Mouse (Mus musculus) embryo, embryonic 11.5 days (tissue): ENCODE results near the gene Tmem246.

Experiments used
- DNase-seq: peaks from one replicate; pipeline ENCODE4 v3.0.0-alpha.2; 2012; ENCODE audit warnings: low read depth, low spot score

The Tmem246 gene

GRCm38 (mm10) chr4:49581256-49581655 lies 16.4 kb downstream of the Tmem246 start:
- DNase-seq = no peak

GRCm38 (mm10) chr4:49572194-49572593 lies 25.5 kb downstream of the Tmem246 start:
- DNase-seq = no peak

DNA sequence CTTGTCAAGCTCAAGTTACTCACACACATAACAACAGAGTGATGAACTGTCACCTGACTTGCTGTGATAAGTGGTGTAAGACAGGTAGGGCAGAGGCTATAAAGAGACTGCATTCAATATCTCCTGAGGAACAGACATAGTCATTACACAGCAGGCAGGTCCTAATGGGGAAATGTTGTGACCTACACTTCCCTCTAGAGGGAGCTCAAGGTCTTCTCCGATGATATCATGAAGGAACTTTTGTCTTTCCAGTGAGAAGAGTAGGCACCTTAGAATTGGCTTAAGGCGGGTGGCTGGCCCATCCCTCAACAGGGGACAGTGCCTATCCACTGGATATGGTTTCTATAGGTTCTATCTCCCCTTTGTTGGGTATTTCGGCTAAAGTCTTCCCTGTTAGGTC lies 30.1 kb downstream of the Tmem246 start:
- peak; percentile 61 for DNase-seq

- no peak for DNase-seq
These were observed 37.5 kb downstream of the Tmem246 start for GRCm38 (mm10) chr4:49559915-49560772.

GRCm38 (mm10) chr4:49558181-49558580 lies 39.5 kb downstream of the Tmem246 start:
- no peak for DNase-seq

DNA sequence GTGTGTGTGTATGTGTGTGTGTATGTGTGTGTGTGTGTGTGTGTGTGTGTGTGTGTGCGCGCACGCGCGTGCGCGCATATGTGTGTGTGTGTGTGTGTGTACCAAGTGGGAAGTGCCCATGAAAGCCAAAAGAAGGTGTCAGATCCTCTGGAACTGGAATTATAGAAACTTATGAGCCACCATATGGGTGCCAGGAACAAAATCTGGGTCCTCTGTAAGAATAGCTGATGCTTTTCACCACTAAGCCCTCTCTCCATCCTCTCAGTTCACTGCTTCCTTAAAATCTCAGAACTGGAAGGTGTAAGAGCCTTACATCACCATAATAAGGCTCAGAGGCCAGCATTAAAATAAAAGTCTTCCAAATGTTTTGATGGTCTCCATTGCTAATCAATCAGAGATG lies 40.3 kb downstream of the Tmem246 start:
- no peak for DNase-seq

- no peak for DNase-seq
These were observed 44.3 kb downstream of the Tmem246 start for GRCm38 (mm10) chr4:49553380-49553779.

DNA sequence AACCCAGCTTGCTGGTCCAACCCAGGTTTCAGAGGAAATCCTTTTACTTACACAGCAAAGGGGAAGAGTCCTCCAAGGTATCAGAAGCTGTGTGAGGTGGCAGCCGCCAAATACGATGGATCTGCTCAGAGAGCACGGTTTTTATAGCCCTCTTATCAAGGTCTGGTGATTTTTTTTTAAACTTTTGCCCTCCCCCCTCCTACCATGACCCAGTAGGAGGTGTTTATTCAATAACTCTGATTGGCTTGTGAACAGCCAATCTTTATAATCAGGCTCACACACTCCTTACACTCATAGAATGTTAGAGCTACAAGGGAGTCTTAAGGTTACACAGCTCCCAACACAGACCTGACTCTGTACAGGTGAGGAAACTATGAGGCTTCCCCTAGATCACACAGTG lies 48.3 kb downstream of the Tmem246 start, which contains the start of gene Aldob:
Gene Aldob, minus strand, starts transcription at position 164 of the 400 bp plus-strand sequence.
- no peak for DNase-seq

GRCm38 (mm10) chr4:49547544-49548219 lies 50.0 kb downstream of the Tmem246 start:
- DNase-seq = no peak

GRCm38 (mm10) chr4:49546873-49547543 lies 50.7 kb downstream of the Tmem246 start:
- no peak for DNase-seq

DNA sequence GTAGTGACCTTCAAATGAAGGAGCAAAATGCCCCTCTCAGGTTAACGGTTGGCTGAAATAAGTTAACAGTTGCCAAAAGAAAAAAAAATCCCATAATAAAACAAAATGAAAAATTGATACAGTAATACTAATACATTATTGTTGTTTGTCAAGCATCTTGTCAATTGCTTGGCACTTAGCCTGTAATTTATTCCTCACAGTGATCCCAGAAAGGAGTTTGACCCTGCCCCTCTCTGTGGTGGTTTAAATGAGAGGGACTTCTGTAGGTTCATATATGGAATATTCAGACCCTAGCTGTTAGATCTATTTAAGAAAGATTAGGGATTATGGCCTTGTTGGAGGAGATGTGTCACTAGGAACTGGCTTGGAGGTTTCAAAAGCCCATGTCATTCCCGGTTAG lies 51.6 kb downstream of the Tmem246 start:
- DNase-seq = no peak

DNA sequence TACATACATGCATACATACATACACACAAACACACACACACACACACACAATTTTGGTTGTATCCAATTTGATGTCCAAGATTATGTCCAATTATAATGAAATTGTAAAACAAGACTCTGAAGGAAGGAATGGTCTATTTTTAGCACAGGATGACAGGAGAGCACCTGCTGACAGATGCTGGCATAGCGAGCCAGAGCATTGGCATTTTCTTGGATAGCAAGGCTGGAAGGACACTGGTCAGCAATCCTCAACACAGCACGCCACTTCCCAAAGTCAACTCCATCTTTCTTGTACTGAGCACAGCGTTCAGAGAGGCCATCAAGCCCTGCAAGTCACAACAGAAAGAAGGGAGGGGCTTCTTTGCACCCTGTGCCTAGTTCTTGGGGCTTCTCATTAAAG lies 56.7 kb downstream of the Tmem246 start:
- DNase-seq = no peak

DNA sequence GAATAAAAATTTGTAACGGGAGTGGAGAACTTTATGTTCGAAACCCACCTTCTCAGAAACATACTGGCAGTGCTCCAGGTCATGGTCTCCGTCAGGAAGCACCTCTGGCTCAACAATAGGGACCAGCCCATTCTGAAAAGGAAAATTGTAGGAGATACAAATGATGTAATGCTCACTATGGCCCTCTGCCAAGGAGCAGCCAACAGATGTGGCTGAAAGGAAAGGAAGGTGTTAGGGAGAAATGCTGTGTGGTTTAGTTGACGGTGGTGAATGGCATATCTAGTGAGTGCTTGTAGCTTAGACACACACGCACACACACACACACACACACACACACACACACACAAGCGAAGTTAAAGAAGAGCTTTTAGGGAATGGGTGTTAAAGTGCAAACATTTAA lies 58.0 kb downstream of the Tmem246 start:
- no peak for DNase-seq

DNA sequence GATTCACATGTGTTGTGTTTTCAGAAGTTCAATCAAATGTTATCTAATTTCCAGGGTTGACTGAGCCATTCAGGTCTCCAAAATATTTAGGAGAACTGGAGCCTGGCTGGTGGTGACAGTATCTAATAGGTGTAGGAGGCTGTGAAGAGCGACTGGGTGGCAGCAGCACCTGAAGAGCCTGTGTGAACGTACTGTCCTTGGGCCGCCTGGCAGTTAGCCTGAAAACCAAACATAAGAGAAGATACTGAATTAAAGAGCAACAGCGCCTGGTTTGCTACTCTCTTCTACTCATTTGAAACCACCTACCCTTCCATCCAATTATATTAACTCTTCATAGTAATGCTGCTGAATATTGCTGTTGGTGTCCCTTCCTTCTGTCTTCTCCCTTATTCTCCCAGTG lies 61.0 kb downstream of the Tmem246 start:
- no peak for DNase-seq

DNA sequence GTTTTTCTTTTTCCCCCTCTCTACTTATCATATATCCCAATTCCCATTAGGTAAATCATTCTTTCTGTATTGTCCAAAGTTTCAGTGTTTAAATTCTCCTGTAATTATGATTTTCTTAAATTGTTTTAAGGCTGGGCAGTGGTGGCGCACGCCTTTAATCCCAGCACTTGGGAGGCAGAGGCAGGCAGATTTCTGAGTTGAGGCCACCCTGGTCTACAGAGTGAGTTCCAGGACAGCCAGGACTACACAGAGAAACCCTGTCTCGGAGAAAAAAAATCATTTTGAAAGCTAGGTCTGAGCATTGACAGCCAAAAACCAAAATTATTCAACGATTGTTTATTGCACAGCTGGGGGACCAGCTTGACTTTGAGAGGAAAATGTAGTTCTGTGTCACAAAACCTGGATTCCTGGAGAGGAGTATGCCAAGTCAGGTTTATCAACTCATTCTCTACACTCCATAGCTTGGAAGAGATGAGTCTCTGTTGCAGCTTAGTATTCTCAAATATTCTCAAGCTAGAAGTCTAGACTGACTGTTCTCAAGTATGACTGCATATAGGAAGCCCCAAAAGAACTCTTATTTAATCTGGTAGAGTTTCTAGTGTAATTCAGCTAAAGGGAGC lies 61.9 kb downstream of the Tmem246 start:
- DNase-seq = no peak

- DNase-seq = no peak
These were observed 62.6 kb downstream of the Tmem246 start for GRCm38 (mm10) chr4:49535036-49535435.
